Mouse (Mus musculus) hindbrain, embryonic 14.5 days (tissue): Measurements from ENCODE around the gene Gm6588. TPM values are rescaled to one million over a fixed set of nuclear protein-coding genes. Genes with fewer than 3 reads are reported as not detected.

Experiments
- ATAC-seq: fragments of 200-750 bp; cut with Nextera tagmentation; 2 replicates; pipeline ENCODE4 v1.8.0; 2017; ENCODE audit warnings: moderate number of reproducible peaks, mild to moderate bottlenecking, moderate TSS enrichment, moderate library complexity; ENCODE audit not compliant: low FRiP score
- DNase-seq: peaks from one replicate; pipeline ENCODE4 v3.0.0-alpha.2; 2015; ENCODE audit warnings: low spot score
- H3K27ac ChIP-seq: fragments of 300-500 bp; sonication (generic); 2 replicates; pipeline ENCODE4 v1.5.1; 2014; ENCODE audit warnings: mild to moderate bottlenecking, moderate library complexity
- H3K27me3 ChIP-seq: fragments of 300-500 bp; sonication (generic); 2 replicates; pipeline ENCODE4 v1.6.1; 2014; ENCODE audit warnings: mild to moderate bottlenecking, low read length, mixed read lengths; ENCODE audit not compliant: control insufficient read depth, insufficient read depth
- H3K36me3 ChIP-seq: fragments of 300-500 bp; sonication (generic); replicated peaks from 2 replicates; pipeline ENCODE4 v1.6.1; 2014; ENCODE audit not compliant: control insufficient read depth, insufficient read depth
- H3K4me1 ChIP-seq: fragments of 300-500 bp; sonication (generic); replicated peaks from 2 replicates; pipeline ENCODE4 v1.6.1; 2014; ENCODE audit warnings: antibody characterized with exemption, low read length, mixed read lengths; ENCODE audit not compliant: control insufficient read depth, insufficient read depth
- H3K4me2 ChIP-seq: fragments of 300-500 bp; sonication (generic); replicated peaks from 2 replicates; pipeline ENCODE4 v1.6.1; 2014; ENCODE audit warnings: mild to moderate bottlenecking, moderate library complexity
- H3K4me3 ChIP-seq: fragments of 300-500 bp; sonication (generic); replicated peaks from 2 replicates; pipeline ENCODE4 v1.5.1; 2014; ENCODE audit warnings: mild to moderate bottlenecking, low read length
- H3K9ac ChIP-seq: fragments of 300-500 bp; sonication (generic); 2 replicates; pipeline ENCODE4 v1.6.1; 2014
- H3K9me3 ChIP-seq: fragments of 300-500 bp; sonication (generic); 2 replicates; pipeline ENCODE4 v1.6.1; 2016; ENCODE audit warnings: low read length; ENCODE audit not compliant: control insufficient read depth
- WGBS: fragments of 180-500 bp; shearing (Covaris S2); extraction: QIAGEN DNeasy Blood & Tissue Kit; methylation state at CpG from one replicate; pipeline ENCODE4 v1.1.7; 2014; 5-methylcytosine and 5-hydroxymethylcytosine counted together
- polyA plus RNA-seq: library from polyadenylated mRNA; unstranded; fragments of >200 nt; fragmentation: Nextera tagmentation; extraction: Ambion mirVana; gene quantifications from 2 replicates; pipeline ENCODE4 v1.2.1, GENCODE M21; 2014

Gene Gm6588
- polyA plus RNA-seq, 1 experiment from 2014 or later: 0.29 TPM

GRCm38 (mm10) chr5:112454966-112455555 lies 5.8 kb downstream of the Gm6588 start:
- DNase-seq: peak; percentile 71
- 69% methylated on average over 12 of the region's 12 CpGs for WGBS

GRCm38 (mm10) chr5:112459903-112460302 lies 10.7 kb downstream of the Gm6588 start:
- no peak overlapping the region for H3K4me3 ChIP-seq
- H3K9me3 ChIP-seq: no peaks in the 10 kb centered on the region
- WGBS: 48% methylated on average over 3 of the region's 3 CpGs
- no peak overlapping the region for H3K4me2 ChIP-seq
- DNase-seq: no peak
- no peak overlapping the region for H3K9ac ChIP-seq
- no peak for ATAC-seq
- H3K27ac ChIP-seq: no peak overlapping the region
- no peaks in the 10 kb centered on the region for H3K4me1 ChIP-seq
- peaks cover 9% of the 10 kb centered on the region for H3K36me3 ChIP-seq
- H3K27me3 ChIP-seq: no peaks in the 10 kb centered on the region

More at GRCm38 (mm10) chr5:112454966-112455555, 5.8 kb downstream of the Gm6588 start:
- no peak for ATAC-seq
- Histone ChIP-seq H3K9me3 (no peaks in the 10 kb centered on the region), H3K27ac (no peak overlapping the region), H3K4me1 (no peaks in the 10 kb centered on the region), H3K4me2 (no peak overlapping the region), H3K27me3 (no peaks in the 10 kb centered on the region), H3K9ac (no peak overlapping the region), H3K4me3 (no peak overlapping the region), H3K36me3 (peaks cover 12% of the 10 kb centered on the region; the same call in 1 of the 2 replicates)

- no peaks in the 10 kb centered on the region for H3K9me3 ChIP-seq
- peak overlapping the region; percentile 26; the same call in 1 of the 2 replicates for H3K27ac ChIP-seq
- no peaks in the 10 kb centered on the region for H3K27me3 ChIP-seq
- H3K36me3 ChIP-seq: peaks cover 8% of the 10 kb centered on the region
- ATAC-seq: no peak
- no peak overlapping the region for H3K9ac ChIP-seq
- no peak overlapping the region for H3K4me2 ChIP-seq
- no peaks in the 10 kb centered on the region; the same call in 1 of the 2 replicates for H3K4me1 ChIP-seq
- no peak overlapping the region for H3K4me3 ChIP-seq
- peak; percentile 62 for DNase-seq
- WGBS: 34% methylated on average over 6 of the region's 6 CpGs
These were observed 17.1 kb downstream of the Gm6588 start for GRCm38 (mm10) chr5:112466331-112466730.

- no peak overlapping the region for H3K27ac ChIP-seq
- no peak overlapping the region for H3K4me3 ChIP-seq
- DNase-seq: no peak
- peaks cover 5% of the 10 kb centered on the region; the same call in 1 of the 2 replicates for H3K4me1 ChIP-seq
- H3K4me2 ChIP-seq: no peak overlapping the region
- peaks cover 23% of the 10 kb centered on the region for H3K36me3 ChIP-seq
- no peaks in the 10 kb centered on the region for H3K27me3 ChIP-seq
- no peaks in the 10 kb centered on the region for H3K9me3 ChIP-seq
- no peak overlapping the region for H3K9ac ChIP-seq
- ATAC-seq: no peak
- WGBS: 79% methylated on average over 4 of the region's 4 CpGs
These were observed 19.9 kb downstream of the Gm6588 start for GRCm38 (mm10) chr5:112468986-112469581.

GRCm38 (mm10) chr5:112470144-112470543 lies 20.9 kb downstream of the Gm6588 start:
- Histone ChIP-seq H3K9me3 (no peaks in the 10 kb centered on the region), H3K4me2 (no peak overlapping the region), H3K9ac (no peak overlapping the region), H3K27ac (no peak overlapping the region), H3K4me3 (no peak overlapping the region), H3K27me3 (no peaks in the 10 kb centered on the region), H3K36me3 (peaks cover 32% of the 10 kb centered on the region), H3K4me1 (peaks cover 5% of the 10 kb centered on the region; the same call in 1 of the 2 replicates)
- ATAC-seq: no peak
- DNase-seq: peak; percentile 58
- 73% methylated on average over 6 of the region's 6 CpGs for WGBS

DNA sequence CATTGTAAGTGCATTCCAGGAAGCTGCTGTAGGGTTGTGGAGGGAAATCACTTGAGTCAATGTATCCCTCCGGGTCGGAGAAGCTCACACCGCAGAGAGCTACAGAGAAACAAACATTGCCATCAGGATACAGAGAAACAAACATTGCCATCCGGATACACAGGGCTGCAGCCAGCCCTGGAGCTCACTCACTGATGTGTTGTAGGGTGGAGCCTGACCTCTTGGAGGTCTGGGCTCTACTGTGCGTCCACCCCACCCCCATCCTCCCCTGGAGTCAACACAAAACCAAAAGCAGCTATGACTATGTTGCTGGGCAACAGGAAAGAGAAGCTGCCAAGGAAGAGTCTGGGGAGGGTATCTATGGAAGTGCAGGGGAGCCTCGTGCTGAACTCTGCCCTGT lies 24.2 kb downstream of the Gm6588 start:
- 35% methylated on average over 6 of the region's 6 CpGs for WGBS
- no peaks in the 10 kb centered on the region for H3K9me3 ChIP-seq
- ATAC-seq (no peak), DNase-seq (no peak)
- H3K4me2 ChIP-seq: no peak overlapping the region
- peaks cover 35% of the 10 kb centered on the region for H3K36me3 ChIP-seq
- H3K27me3 ChIP-seq: no peaks in the 10 kb centered on the region
- peaks cover 11% of the 10 kb centered on the region; the same call in 1 of the 2 replicates for H3K4me1 ChIP-seq
- H3K4me3 ChIP-seq: no peak overlapping the region
- H3K9ac ChIP-seq: no peak overlapping the region
- no peak overlapping the region for H3K27ac ChIP-seq

- peak; percentile 66 for DNase-seq
- WGBS: 9% methylated on average over 19 of the region's 19 CpGs
- peak overlapping the region; percentile 9; the same call in 1 of the 2 replicates for H3K9ac ChIP-seq
These were observed 32.8 kb downstream of the Gm6588 start for GRCm38 (mm10) chr5:112481946-112482410.

DNA sequence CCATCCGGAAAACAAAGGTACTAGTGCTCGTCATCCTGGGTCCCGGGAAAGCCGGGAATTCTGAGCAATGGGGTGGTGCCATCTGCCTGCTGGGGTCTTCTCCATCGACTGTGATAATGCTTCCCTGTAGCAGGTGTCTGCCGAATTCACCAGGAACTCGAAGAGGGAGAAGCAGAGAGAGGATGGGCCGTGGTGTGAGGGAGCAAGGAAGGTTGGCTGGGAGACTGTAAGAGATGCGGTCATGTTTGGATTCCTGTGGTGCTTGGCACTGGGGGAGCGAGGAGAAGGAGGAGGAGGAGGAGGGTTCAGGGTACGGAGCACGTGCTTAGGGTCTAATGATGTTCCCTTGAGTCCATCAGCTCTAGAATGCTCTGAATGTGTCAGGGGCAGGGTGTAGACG lies 33.3 kb downstream of the Gm6588 start:
- Histone ChIP-seq H3K27me3 (no peaks in the 10 kb centered on the region), H3K27ac (peak overlapping the region; percentile 79), H3K4me1 (peaks cover 40% of the 10 kb centered on the region), H3K4me3 (no peak overlapping the region), H3K9me3 (no peaks in the 10 kb centered on the region), H3K4me2 (peak overlapping the region; percentile 29), H3K36me3 (no peaks in the 10 kb centered on the region), H3K9ac (peak overlapping the region; percentile 9; the same call in 1 of the 2 replicates)
- DNase-seq: no peak
- WGBS: 28% methylated on average over 13 of the region's 13 CpGs
- no peak for ATAC-seq

More at GRCm38 (mm10) chr5:112481946-112482410, 32.8 kb downstream of the Gm6588 start:
- Histone ChIP-seq H3K4me3 (no peak overlapping the region), H3K4me2 (peak overlapping the region; percentile 29), H3K27ac (peak overlapping the region; percentile 79), H3K9me3 (no peaks in the 10 kb centered on the region), H3K27me3 (no peaks in the 10 kb centered on the region), H3K4me1 (peaks cover 40% of the 10 kb centered on the region), H3K36me3 (no peaks in the 10 kb centered on the region)
- peak; percentile 64 for ATAC-seq

DNA sequence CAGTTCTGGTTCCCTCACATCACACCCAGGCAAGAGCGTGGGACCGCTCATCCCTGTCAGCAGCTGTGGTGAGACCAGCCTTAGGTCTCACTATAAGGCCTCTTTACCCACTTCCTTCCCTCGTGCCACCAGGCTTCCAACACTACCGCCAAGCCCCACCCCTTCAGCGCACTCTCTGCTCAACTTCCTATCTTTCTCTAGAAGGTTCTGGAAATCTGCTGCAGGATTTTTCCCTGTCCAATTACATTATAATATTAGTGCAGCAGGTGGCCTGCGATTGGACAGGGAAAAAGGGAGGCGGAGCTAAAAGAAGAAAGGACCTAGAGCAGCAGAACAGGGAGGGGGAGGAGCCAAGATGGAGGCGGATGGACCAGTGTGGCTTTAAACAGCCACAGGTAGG lies 33.8 kb downstream of the Gm6588 start:
- DNase-seq (no peak), ATAC-seq (no peak)
- no peak overlapping the region for H3K4me2 ChIP-seq
- H3K9ac ChIP-seq: no peak overlapping the region
- no peak overlapping the region for H3K4me3 ChIP-seq
- 78% methylated on average over 8 of the region's 8 CpGs for WGBS
- peak overlapping the region; percentile 79; the same call in 1 of the 2 replicates for H3K27ac ChIP-seq
- no peaks in the 10 kb centered on the region for H3K27me3 ChIP-seq
- no peaks in the 10 kb centered on the region for H3K36me3 ChIP-seq
- peaks cover 39% of the 10 kb centered on the region for H3K4me1 ChIP-seq
- H3K9me3 ChIP-seq: no peaks in the 10 kb centered on the region
